Mouse (Mus musculus): ENCODE measurements around the gene Prkca.

Gene Prkca

DNA sequence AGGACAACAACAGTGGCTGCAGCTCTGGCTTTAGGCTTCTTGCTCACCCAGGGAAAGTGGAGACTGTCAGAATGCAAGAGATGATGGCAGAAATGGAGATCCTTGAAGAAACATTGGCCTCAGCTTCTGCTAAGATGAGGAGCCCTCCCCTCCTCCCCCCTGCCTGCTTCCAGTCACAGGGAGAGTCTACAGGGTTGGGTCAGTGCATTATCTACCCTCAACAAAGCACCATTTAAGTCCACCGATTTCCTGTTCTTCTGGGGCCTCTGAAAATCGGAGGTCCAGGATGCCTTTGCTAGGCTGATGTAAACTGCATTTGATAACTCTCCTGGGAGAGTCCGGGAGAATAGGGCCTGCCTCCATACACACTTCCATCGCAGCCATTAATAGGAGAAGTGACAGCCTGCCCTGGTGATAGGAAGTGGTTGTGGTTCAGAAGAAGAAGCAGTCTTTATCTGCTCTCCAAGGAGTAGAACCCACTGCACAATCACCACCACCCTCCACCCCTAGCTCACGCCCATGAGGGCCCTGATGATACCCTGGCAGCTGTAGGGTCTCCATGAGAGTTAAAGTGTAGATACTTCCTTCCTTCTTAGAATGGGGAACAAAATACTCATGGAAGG is 108.5 kb downstream of the Prkca start:
- DNase-seq (ENCODE audit: low read depth, low spot score) = no peak

DNA sequence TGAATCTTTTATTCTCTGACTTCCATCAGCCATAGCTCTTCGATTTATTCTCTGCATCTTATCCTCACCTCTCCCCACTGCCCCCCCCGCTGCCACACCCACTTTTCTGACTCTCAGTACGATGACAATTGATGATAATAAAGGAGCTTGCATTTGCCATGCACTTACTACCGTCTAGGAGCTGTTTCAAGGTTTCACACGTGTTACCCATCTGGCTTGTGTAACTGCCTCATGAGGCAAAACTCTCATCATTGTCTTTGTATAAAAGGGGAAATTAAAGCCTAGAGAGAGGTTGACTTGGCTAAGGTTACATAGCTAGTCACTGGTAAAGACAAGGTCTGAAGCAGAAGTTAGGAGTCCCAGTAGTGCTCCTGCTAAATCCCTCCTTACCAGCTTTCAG is 110.7 kb downstream of the Prkca start:
- no peak for DNase-seq (ENCODE audit: low read depth, low spot score)

DNA sequence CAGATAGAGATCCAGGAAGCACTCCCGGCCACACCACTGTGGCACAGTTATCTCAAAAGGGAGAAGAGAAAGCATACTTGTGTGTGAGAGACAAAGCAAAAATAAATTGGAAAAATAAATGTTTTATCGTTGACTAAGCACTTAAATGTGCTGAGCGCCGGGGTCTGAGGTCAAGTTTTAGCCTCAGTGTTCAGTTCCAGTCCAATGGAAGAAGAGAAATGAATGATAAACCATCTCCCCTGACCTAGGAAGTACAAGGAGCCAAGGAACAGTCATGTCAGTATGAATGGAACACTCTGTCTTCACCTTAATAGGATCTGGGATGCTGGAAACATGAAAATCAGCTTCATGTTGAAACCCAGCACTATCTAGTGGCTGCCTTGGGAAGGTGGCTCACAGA is 113.6 kb downstream of the Prkca start:
- no peak for DNase-seq (ENCODE audit: low read depth, low spot score)

DNA sequence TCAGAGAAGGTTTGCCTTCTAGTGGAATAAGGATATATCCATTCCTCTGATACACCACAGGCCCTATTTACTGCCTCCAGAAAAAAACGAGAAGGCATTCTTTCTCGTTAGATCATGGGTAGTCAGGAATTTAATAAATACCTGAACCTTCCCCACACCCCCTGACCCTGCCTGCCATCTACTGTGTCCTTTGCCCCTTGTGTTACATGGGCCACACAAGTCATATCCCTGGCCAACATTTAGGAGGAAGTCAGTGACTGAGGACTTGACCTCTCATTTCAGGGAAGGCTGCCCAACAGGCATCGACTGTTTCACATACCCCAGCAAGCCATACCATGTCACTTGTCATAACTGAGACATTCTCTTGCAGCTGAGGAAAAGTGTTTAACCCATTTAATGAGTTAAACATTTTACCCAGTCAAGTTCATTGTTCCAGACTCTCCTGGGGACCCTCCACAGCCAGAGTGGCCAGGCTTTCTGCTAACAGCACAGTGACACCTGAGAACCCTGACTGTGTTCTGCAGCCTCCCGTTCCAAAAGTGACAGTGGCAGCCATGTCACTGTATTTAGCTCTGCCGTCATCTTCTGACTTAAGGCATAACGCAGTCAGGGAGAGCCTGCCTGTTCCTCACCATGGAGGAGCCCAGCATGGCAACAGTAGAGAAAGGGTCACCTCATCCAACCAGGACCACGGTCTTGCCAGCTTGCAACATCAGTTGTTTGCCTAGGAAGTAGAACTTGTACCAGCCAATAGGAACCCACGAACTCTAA is 114.4 kb downstream of the Prkca start:
- DNase-seq (ENCODE audit: low read depth, low spot score) = no peak

DNA sequence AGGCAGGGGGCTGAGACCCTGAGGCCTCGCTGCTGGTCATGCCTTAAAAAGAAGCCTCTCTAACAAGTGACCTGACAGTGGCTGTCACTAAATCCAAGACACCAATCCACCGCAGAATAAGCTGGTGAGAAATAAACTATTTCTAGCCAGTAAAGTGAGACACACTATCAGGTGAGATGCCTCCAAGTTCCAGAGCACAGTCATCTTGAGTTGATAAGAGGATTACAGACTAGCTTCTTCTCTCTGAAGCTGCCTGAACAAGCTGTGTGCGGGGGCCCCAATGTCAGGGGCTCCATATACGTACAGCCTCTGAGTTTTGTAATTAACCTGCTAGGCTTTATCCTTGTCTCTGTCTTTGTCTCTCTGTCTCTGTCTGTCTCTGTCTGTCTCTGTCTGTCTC is 115.2 kb downstream of the Prkca start:
- no peak for DNase-seq (ENCODE audit: low read depth, low spot score)

DNA sequence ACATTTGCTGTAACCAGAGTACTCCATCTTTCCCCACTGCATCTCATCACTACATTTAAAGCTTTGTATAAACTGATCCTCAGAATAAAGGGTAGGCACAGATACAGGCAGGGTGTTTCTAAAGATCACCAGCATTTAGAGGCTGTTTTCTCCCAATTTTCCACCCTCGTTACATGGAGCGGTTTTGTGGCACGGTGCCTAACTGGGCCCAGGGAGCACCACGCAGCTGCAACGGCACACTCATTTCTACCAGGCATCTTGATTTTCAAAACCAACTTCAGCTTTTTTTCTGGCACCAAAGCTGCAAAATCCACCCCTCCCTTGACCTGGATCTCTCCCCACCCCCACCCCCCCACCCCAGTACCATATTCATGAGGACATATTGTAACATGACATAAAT is 117.5 kb downstream of the Prkca start:
- DNase-seq (ENCODE audit: low read depth, low spot score) = no peak

DNA sequence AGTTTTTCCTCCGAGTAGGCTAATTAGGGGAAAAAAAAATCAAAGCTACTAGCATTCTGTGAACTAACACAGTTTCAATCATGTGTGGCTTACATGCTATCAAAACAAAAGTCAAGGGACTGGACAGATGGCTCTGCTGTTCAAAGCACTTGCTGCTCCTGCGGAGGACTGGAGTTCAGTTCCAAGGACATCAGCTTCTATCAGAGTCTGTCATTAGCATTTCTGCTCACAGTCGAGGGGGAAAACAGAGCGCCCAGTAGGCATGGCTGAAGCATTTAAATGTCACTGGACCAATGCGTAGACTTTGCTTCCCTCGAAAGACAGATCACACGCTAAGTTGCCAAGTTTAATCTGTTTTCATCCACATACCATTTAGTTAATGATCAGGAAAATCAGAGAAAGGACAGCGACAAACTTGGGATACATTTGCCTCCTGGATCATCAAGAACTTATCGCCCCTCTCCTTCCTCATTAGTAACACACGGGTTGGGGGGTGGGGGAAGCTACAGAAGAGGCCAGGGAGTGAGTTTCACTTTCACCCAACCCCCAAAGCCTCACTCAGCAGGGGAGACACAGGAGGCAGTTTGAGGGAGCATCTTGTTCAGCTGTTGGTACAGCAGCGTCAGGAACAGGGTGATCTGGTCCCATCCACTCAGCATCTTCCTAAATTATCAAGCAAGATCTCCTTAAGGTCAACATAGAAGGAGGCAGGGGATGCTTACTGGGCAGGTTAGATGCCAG is 119.3 kb downstream of the Prkca start:
- DNase-seq (ENCODE audit: low read depth, low spot score) = no peak

DNA sequence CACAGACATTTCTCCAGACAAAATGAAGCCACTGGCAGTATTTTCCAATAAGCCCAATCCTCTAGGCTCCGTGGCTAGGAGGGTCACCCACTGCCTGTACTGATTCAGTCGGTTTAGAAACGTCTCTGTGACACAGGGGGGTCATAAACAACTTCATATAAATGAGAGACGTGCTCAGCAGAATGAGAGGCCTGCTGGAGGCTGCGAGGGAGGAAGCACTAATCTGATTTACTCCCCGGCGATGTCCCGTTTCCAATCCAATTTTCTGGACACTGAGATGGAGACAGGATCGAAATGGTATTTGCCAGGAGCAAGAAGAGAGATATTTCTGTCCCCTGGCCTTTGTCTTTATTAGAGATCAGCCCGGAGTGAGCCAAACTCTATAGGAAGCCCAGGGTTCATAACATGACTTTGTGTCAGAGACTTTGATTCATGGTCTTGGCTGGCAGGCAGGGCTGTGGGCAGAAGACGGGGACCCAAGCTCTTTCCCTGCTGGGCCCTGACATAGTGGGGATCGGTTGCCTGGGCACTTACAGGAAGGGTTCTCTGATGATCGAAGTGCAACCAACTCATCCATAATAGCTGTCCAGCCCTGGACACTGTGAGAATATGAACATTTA is 120.0 kb downstream of the Prkca start:
- no peak for DNase-seq (ENCODE audit: low read depth, low spot score)

DNA sequence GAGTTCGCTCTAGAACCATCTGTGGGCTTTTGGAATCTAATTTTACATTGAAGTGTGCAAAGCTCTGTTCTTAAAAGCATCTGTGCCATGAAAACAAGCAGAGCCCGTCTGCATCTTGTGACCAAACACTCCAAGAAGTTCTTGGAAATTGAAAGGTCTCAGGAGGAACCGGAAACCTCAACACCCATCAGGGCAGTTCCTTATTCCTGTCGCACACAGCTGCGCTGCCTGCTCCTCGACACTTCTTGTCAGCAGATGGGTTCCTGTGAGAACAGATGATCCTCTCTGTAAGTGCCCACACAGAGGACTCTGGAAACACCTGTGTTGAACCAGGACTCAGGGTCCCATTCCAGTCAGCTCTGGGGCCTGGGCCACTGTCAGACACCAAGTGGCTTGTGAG is 120.6 kb downstream of the Prkca start:
- DNase-seq (ENCODE audit: low read depth, low spot score) = no peak

DNA sequence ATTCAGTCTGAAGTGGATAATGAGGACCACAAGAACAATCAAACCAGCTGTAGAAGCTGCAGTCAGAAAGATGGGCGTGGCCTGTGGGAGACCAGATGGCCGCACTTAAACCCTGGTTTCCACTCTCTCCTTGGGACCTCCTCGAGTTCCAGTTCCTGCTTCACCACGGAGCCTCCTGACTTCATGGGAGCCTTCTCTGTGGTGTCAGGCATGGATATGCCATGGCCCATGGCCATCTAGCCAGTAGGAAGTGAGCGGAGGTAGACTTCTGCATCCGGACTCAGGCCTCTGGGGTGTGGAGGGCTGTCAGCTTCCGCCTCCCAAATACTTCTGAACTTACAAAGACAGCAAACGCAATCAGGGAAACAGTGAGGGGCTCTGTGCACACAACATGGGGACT is 121.1 kb downstream of the Prkca start:
- no peak for DNase-seq (ENCODE audit: low read depth, low spot score)

DNA sequence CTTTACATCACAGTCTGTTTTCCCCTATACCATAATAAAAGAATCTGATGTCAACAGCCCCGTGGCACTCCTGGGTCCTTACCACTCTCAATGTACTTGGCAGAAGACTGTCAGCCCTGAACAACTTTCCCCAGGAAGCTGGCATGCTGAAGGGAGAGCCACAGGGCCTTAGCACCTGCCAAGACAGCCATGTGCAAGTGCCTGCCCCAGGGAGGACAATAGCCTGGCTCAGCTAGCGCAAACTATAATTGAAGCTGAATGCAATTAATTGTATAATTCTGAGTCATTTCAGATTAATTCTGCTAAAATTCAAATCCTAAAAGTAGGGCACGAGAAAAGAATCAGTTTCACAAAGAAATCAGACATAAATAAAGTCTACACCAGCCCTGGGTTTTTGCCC is 121.7 kb downstream of the Prkca start:
- DNase-seq (ENCODE audit: low read depth, low spot score) = no peak

DNA sequence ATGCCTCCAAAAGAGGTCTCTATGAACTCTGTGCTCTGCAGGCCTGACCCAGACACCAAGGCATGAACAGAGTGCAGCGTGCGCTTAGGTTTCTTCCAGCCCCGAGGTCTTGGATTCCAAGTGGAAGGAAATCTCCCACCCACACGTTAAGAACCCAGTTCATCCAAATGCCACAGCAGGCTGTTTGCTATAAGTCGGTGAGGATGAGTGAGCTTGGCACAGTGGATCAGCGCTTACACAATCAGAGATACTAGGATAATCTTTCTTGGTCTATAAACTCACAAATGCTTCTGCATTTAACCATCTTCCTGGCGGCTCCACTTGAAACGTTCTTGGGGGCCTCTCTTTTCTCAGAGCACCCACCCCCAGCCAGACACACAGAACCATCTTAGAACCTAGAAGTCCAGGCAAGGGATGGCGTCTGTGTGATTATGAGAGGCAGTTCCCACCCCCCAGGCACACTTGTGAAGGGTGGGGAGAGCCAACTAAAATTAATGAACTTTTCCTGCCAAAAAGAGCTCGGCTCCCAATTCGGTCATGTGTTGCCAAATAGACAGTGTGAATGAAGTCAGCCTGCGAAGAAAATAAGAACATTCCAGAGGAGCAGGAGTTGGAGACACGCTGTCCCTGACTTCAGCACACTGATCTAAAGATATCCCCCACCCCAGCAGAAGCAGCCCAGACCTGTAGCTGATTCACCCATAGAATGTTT is 122.4 kb downstream of the Prkca start:
- no peak for DNase-seq (ENCODE audit: low read depth, low spot score)

DNA sequence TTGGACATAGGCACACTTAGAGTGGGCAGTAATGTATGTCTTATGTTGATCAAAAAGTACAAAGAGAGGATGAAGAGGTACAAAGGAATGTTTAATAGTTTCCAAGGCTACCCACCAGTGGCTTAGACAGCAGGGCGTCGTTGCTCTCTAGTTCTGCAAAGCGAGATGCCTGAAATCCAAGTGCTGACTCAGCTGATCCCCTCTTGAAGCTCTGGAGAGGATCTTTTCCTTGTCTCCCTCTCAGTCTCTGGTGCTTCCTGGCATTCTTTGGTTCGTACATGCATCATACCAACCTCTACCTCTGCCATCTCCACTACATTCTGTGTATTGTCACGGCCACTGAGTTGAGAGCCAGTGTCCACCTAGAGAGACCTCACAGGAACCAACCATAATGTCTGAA is 123.1 kb downstream of the Prkca start:
- no peak for DNase-seq (ENCODE audit: low read depth, low spot score)

DNA sequence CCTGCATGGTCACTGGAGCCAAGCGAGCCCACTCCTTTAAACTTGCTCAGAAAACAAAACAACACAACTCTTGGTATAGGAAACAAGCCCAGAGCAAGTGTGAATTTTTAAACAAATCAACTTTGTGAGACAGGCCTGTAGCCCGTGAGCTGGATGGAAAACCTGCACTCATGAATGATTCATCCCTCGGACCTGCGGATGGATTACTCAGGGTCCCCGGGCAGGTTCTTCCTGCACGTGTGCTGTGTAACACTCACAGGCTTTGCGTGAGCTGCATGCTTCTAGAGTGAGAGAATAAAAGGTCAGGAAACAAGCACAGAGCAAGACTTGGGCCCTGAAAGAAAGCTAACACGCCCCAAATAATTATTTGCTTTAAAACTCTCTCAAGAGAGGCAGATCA is 126.7 kb downstream of the Prkca start:
- DNase-seq (ENCODE audit: low read depth, low spot score) = no peak

DNA sequence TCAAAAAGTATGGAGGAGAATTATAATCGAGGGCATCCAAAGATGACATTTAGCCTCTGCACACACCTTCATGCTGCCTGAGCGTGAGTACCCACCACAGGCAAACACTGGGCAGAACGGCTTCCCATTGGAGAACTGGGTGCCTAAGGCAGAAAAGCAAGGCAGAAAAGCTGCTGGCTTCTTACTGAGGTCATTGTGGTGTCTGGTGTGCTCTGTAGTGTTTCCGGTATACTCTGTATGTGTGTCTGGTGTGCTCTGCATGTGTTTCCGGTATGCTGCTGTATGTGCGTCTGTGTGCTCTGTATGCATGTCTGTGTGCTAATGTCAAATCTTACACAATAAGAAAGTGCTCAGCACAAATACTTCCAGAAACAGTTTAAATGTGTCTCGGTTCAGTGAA is 127.7 kb downstream of the Prkca start:
- no peak for DNase-seq (ENCODE audit: low read depth, low spot score)

DNA sequence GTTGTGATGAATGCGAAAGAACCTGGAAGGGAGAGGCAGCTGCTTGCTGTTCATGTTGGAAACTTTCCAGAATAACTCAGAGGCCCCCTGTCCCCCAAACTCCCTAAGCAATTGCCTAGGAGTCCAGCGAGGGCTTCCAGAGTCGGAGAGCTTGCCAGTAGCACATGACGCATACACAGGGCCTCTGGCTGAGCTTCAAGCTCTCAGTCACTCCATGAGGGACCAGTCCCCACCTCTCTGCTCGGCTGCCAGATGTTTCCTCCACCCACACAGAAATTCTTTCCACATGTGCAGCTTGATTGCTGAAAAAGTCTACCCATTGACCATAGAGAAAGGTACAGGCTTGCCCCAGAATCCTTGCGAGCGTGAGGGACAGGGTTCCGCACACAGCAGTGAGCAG is 128.3 kb downstream of the Prkca start:
- no peak for DNase-seq (ENCODE audit: low read depth, low spot score)

DNA sequence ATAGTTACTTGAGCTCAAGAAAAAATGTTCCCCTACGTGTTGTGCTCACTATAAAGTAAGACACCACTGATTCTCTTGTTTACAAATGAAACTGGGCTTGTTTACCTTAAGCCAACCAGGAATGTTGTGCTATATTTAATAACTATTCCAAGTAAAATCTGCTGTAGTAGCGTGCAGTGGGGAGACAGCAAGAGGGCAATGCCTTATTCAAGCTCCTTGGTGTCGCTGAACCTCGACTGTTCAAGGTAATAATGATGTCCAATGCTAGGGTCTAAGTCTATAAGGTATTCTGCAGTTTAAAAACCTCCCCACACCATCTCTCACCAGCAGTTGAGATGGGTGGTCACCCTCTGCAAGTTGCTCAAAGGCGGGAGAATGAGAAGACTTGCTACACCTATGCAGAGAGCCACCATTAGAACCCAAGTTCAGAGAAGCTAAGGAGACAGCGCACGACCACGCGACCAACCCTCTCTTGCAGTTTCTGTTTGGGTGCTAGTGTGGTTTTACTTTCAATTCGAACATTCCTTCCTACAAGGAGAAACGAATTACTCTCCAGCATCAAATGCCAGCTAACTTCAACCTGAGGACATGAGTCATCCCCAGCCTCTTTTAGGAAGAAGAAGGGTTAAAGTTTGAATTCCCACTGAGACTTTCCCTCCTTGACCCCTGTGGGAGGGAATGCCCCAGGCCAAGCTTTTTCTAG is 129.1 kb downstream of the Prkca start:
- no peak for DNase-seq (ENCODE audit: low read depth, low spot score)

DNA sequence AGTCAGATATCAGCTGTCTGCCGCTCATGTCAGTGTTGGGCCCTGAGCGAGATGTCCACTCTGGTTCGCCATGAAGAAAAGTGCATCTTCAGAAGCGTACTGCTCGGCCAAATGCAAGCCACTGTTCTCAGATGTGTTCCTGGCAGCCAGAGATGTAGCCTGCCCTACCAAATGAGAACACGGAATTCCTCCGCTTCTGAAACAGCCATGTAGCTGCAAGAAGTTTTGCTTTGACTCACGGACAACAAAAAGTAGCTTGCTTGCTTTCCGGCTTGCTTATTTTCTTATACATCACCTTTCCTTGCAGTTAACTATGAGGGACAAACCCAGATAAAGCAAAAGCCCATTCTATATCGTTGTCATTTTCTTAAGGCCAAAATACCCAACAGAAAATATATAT is 129.9 kb downstream of the Prkca start:
- DNase-seq (ENCODE audit: low read depth, low spot score) = no peak

DNA sequence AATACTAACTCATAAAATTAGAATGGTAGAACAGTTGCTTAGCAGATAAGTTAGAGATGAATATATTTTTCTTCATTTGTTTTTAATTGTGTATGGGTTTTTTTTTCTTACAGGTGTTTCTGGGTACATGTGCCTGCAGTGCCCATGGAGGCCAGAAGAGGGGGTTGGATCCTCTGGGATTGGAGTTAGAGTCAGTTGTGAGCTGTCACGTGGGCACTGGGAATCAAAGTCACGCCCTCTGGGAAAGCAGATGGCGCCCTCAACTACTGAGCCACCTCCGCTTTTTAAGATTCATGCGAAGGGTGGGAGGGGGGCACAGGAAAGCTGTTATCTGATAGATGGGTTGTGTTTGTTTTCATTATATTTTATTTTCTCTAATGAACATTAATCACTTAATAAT is 131.1 kb downstream of the Prkca start:
- DNase-seq (ENCODE audit: low read depth, low spot score) = peak; percentile 74

DNA sequence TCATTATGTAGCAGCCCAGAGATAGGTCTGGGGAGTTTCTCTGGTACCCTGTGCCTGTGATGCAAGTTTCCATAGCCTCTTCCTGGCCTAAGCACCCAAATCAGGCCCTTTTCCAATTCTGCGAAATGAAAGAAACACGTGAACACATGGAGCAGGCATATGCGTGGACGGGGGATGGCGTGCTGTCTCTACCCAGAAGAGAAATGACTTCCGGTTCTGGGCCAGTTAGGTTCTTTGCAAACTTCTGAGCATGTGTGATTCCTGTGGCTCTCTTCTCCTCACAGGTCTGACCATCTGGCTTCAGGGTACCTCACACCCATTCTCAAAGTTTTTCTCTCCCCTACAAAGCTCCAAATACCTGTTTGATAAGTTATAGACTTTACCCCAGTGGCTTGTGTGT is 131.7 kb downstream of the Prkca start:
- no peak for DNase-seq (ENCODE audit: low read depth, low spot score)

DNA sequence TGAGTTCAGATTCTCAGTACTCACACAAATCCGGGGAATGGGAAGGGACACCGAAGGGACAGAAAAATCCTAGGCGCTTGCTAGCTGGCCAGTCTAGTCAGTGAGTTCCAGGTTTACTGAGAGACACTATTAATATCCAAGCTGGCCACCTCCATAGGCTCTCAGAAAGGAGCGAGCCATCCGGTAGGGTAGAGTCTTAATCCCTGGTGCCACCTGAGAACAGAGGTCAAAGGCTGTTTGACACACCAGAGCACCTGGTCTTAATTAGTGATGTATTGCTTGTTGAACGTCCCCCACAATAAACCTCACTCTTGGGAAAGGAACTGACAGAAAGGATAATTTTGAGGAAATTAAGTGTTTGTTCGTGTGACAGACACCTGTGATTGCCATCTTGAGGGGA is 133.0 kb downstream of the Prkca start:
- DNase-seq (ENCODE audit: low read depth, low spot score) = no peak

Measured in R1 (cell line).